Mouse (Mus musculus): ENCODE measurements at regions not wholly inside any gene's neighbourhood (a gene's known extent, or its start where the extent isn't known, plus 50 kb on each side); places are given as distances from the start of the nearest gene placed in this dataset.

DNA sequence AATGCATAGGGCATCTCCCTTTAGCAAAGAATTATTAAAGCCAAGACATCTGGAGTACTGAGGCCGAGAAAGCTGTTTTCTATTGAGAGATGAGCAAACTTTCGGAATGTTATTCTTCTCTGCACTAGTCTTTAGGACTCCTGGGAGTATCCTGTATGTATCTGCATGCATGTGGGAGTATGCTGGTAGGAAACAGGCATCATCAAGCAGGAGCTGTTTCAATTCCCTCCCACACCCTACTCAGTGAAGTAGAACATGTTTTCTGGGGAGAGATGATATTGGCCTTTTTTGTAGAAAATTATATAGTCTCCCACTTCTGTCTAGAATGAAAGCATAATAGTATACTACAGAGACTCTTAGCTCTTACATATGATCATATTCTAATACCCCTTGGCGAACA, 76.1 kb upstream of the P3h2 start:
- intact Hi-C loops (cut with DNase I; ENCODE audit: low total_unique reads), result no loop called here
- no peak for DNase-seq

DNA sequence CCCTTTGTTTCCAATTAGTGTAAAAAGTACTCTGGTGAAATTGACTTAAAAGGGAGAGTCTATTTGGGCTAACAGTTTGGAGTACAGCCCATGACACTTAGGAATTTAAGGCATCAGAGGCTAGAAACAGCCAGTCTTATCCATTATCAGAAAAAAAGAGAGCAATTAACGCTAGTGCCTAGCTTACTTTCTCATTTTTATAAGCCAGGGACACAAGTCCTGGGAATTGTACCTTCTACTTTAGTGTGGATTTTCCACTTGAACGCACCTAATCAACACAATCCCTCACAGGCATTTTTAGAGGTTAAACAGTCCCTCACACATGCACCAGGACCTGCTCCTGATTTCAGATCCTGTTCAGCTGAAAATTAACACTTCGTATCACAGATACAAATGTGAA, 65.9 kb upstream of the P3h2 start:
- no peak for DNase-seq
- intact Hi-C loops (cut with DNase I; ENCODE audit: low total_unique reads), result no loop called here

DNA sequence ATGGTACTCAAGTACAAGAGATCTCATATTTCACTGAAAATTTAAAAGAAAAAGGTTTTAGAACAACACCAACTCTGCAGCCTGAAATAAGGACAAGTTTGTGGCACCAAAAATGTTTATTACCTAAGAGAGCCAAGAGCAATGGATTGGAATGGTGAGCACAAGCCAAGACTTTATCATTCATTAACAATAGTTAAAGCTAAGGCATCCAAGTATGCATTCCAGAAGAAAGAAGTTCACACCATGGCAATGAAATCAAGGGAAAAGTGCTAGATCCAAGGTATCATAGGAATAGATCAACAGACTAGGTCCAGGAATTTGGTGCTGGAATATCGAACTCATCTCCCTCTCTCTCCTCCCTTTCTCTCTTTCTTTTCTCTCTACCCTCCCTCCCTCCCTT, 63.8 kb upstream of the P3h2 start:
- intact Hi-C loops (cut with DNase I; ENCODE audit: low total_unique reads), result no loop called here
- DNase-seq, result no peak

DNA sequence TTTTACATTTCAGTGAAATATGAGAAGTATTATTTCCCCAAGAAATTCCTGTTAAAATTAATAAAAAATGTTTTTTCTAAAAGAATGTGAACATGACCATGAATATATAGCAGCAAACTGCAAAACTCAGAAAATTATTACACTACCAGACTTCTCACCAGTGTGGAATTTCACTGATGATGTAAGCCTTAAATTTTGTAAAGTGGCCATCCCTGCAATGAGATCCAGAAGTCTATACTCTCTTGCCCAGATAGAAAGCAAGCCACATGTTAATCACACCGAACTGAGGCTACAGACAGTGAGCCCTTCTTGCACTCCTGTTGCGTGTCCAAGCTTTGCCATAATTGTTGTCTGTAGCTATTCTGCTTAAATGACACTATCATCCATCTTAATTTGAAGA, 62.6 kb upstream of the P3h2 start:
- DNase-seq, result no peak
- intact Hi-C loops (cut with DNase I; ENCODE audit: low total_unique reads), result no loop called here

DNA sequence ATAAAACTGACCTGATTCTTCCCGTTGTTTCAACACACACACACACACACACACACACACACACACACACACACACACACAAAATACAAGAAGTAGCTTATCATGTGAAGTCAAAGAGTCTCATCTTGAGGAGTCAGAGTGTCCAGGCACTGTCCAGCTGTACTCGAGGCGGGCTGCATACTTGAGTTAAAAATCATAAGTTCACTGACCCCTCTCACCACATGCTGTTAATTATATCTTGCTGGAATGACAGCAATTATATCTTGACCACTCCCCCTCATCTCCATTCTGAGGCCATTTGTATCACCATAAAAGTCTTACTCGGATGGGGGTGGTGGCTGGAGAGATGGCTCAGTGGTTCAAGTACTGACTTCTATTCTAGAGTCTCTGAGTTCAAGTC, 58.5 kb upstream of the P3h2 start:
- intact Hi-C loops (cut with DNase I; ENCODE audit: low total_unique reads), result no loop called here
- DNase-seq, result no peak

DNA sequence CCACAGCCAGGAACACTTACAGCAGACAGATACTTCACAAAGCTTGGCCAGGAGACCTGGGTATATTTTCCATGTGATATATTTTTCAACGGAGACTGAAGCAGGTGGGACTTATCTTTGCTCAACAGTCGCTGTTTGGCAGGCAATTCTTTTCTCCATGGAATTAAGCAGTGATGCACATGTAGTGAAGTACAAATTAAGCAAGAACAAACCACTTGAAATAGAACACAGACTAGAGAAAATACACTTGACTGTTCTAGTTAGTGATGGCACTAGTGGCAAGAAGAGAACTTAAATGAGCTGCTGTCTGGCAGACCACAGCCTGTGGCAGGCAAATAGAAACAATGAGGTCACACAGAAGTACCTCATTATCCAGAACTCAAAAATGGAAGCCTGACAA, 57.8 kb upstream of the P3h2 start:
- intact Hi-C loops (cut with DNase I; ENCODE audit: low total_unique reads), result no loop called here
- no peak for DNase-seq

DNA sequence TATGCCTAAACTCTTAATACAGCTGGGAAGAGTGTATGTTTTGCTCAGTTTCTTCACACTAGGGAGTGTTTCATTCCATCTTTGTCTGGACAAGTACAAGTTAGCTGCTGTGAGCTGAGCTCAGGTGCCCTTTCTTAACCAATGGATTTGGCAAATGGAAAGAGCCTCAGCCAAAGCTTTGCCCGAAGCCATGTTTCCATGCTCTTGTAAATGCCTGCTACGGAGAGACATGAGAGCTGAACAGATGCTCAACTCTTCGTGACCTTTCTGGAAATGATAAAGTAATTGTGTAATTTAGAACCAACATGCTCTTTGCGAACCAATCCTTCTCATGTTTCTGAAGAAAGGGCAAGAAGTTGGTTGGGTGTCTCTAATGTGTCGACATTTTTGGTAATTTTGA, 52.0 kb upstream of the P3h2 start:
- intact Hi-C loops (cut with DNase I; ENCODE audit: low total_unique reads), result no loop called here

More for the DNA sequence above, 52.0 kb upstream of the P3h2 start:
- DNase-seq, result no peak
